Mouse (Mus musculus): Measurements from ENCODE around the gene Fgfrl1.

DNA sequence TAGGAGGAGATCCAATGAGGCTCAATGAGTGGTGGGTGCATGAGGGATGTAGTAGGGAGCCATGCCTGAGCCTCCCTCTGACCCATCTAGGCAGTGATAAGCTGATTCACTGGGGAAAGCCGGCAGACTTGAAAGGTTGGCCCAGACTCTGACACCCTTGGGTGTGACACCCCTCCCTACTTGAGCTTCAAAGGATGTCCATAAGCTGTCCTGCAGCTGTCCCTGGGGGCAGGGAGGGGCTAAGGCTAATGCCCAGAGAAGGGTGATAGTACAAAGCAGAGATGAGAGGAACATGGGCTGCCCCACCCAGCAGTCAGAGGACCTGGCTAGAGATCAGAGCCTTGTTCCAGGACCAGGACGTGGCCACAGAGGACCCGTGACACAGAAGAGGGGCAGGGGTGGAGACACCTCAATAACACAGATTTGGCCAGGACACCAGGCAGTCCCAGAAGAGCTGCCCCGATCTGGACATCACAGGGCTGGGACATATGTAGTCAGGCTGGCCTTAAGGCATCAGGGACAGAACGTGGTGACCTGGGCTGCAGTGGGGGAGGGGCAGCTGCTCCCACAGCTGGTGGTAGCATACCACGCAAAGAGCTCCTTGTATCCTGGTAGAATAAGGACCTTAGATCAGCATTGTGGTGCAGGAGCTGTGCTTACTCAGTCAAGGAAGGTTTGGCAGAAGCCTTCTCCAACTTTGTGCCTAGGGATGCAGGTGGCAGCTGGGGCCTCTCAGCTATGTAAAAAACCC is 17.0 kb downstream of the Fgfrl1 start:
- TF ChIP-seq MYOD1 (IDR thresholded peaks at IDR 0.05; ENCODE audit: control insufficient read depth, insufficient read length, low read depth) = no peak
- TF ChIP-seq CTCF (IDR thresholded peaks at IDR 0.05; ENCODE audit: control insufficient read depth, insufficient read depth, insufficient read length) = no peak
- TF ChIP-seq MAX (IDR thresholded peaks at IDR 0.05) = no peak
- no peak for TF ChIP-seq USF1 (IDR thresholded peaks at IDR 0.05; ENCODE audit: low read depth)
- TF ChIP-seq FOSL1 (IDR thresholded peaks at IDR 0.05; ENCODE audit: insufficient read depth, low read length, poor library complexity, severe bottlenecking) = no peak
